Mouse (Mus musculus) C2C12 (cell line): ENCODE measurements around the gene 1600002K03Rik.

Experiments
- CEBPB ChIP-seq: IDR thresholded peaks from one replicate; pipeline ENCODE4 v1.6.1; 2011; ENCODE audit warnings: low read depth, mild to moderate bottlenecking, control low read depth, moderate library complexity
- CTCF ChIP-seq: IDR thresholded peaks from one replicate; pipeline ENCODE4 v1.5.1; 2011; ENCODE audit not compliant: control insufficient read depth, insufficient read depth, insufficient read length
- FOSL1 ChIP-seq: IDR thresholded peaks from one replicate; pipeline ENCODE4 v1.8.0; 2011; ENCODE audit warnings: mild to moderate bottlenecking, low read length; ENCODE audit not compliant: poor library complexity, insufficient read depth, severe bottlenecking
- MAX ChIP-seq: IDR thresholded peaks from one replicate; pipeline ENCODE4 v1.6.1; 2011; ENCODE audit warnings: mild to moderate bottlenecking, control low read depth
- MYOD1 ChIP-seq: IDR thresholded peaks from one replicate; pipeline ENCODE4 v1.6.1; 2011; ENCODE audit warnings: low read depth; ENCODE audit not compliant: control insufficient read depth, insufficient read length
- MYOG ChIP-seq: IDR thresholded peaks from one replicate; pipeline ENCODE4 v1.6.1; 2011; ENCODE audit not compliant: control insufficient read depth, insufficient read length; ENCODE audit errors: extremely low read depth
- USF1 ChIP-seq: IDR thresholded peaks from one replicate; pipeline ENCODE4 v1.6.1; 2011; ENCODE audit warnings: low read depth, mild to moderate bottlenecking, control low read depth, moderate library complexity

GRCm38 (mm10) chr10:80215048-80215772 is 42.5 kb downstream of the 1600002K03Rik start:
- no peak for TF ChIP-seq CTCF
- no peak for TF ChIP-seq USF1
- no peak for TF ChIP-seq MYOG
- no peak for TF ChIP-seq CEBPB
- no peak for TF ChIP-seq MYOD1
- TF ChIP-seq FOSL1, result no peak
- TF ChIP-seq MAX, result no peak
